9 mouse cellular contexts compared by ENCODE assay signal in genomic region chr1:184066460-184067287, GRCm38 (mm10). TPM values are rescaled to one million over a fixed set of nuclear protein-coding genes. Genes with fewer than 3 reads are reported as not detected.
DNase-seq lines count a peak whose midpoint lies in the region; ATAC-seq and TF ChIP-seq lines count a peak whose summit lies in the region.
"Had no signal": no experiment of that assay in that cellular context is flagged by ENCODE, and none has a peak within 500 bp of the region (broad histone marks: within the 10 kb centered on the region; RNA-seq: fewer than 3 reads in every experiment).

No protein-coding gene starts in this region.

- no peak for TF ChIP-seq CTCF in heart, postnatal 0 days (IDR thresholded peaks at IDR 0.05; ENCODE audit: low read depth)
- no peak for TF ChIP-seq CTCF in hindbrain, postnatal 0 days (IDR thresholded peaks at IDR 0.05; ENCODE audit: low read depth)

- H3K27ac ChIP-seq in heart, postnatal 0 days (ENCODE audit: low read depth) = 0 out of 2 replicates have a peak overlapping the region, but pooled peaks have one; percentile 43
- H3K27ac ChIP-seq in heart, embryonic 11.5 days (ENCODE audit: low read depth, low read length) = no peak overlapping the region
- H3K27ac ChIP-seq in embryonic facial prominence, embryonic 10.5 days (replicated peaks) = 0 out of 2 replicates have a peak overlapping the region, but pooled peaks have one; percentile 3
- H3K27ac ChIP-seq in hindbrain, postnatal 0 days = peak overlapping the region; percentile 26; the same call in 1 of the 2 replicates
- peak overlapping the region; percentile 57 for H3K27ac ChIP-seq in neural tube, embryonic 13.5 days (replicated peaks)

- TF ChIP-seq EP300 in heart, postnatal 0 days (IDR thresholded peaks at IDR 0.05; ENCODE audit: low read depth) = no peak

- WGBS in heart, postnatal 0 days = 78% methylated on average over 11 of the region's 11 CpGs
- WGBS in heart, embryonic 11.5 days (ENCODE audit: insufficient replicate concordance) = 73% methylated on average over 11 of the region's 11 CpGs
- WGBS in embryonic facial prominence, embryonic 10.5 days = 67% methylated on average over 11 of the region's 11 CpGs
- 49% methylated on average over 11 of the region's 11 CpGs for WGBS in hindbrain, postnatal 0 days
- WGBS in neural tube, embryonic 13.5 days = 54% methylated on average over 11 of the region's 11 CpGs

- peaks cover 23% of the 10 kb centered on the region for H3K36me3 ChIP-seq in heart, postnatal 0 days (replicated peaks; ENCODE audit: control insufficient read depth, insufficient read depth, low read length)
- peaks cover 14% of the 10 kb centered on the region for H3K36me3 ChIP-seq in heart, embryonic 11.5 days (ENCODE audit: control insufficient read depth, insufficient read depth, low read length)
- peaks cover 15% of the 10 kb centered on the region for H3K36me3 ChIP-seq in embryonic facial prominence, embryonic 10.5 days (replicated peaks)
- H3K36me3 ChIP-seq in hindbrain, postnatal 0 days (ENCODE audit: insufficient read depth, low read length) = no peaks in the 10 kb centered on the region; the same call in 1 of the 2 replicates
- H3K36me3 ChIP-seq in neural tube, embryonic 13.5 days = peaks cover 21% of the 10 kb centered on the region

- H3K4me3 ChIP-seq in heart, postnatal 0 days (ENCODE audit: low read depth, low read length) = no peak overlapping the region
- no peak overlapping the region for H3K4me3 ChIP-seq in heart, embryonic 11.5 days (ENCODE audit: low read depth, low read length)
- no peak overlapping the region for H3K4me3 ChIP-seq in embryonic facial prominence, embryonic 10.5 days
- H3K4me3 ChIP-seq in hindbrain, postnatal 0 days (ENCODE audit: low read length) = no peak overlapping the region
- no peak overlapping the region for H3K4me3 ChIP-seq in neural tube, embryonic 13.5 days

- ATAC-seq in heart, postnatal 0 days (ENCODE audit: insufficient read depth, low read depth) = no peak
- ATAC-seq in heart, embryonic 11.5 days (replicated peaks; ENCODE audit: insufficient number of reproducible peaks, low FRiP score, low TSS enrichment) = no peak
- ATAC-seq in hindbrain, postnatal 0 days = peak; percentile 50; the same call in 1 of the 2 replicates
- ATAC-seq in neural tube, embryonic 13.5 days (ENCODE audit: low read depth) = peak; percentile 77; the same call in 1 of the 2 replicates

- H3K27me3 ChIP-seq in heart, postnatal 0 days (ENCODE audit: control insufficient read depth, insufficient read depth, low read length) = no peaks in the 10 kb centered on the region
- H3K27me3 ChIP-seq in heart, embryonic 11.5 days (ENCODE audit: control insufficient read depth, insufficient read depth, low read length) = no peaks in the 10 kb centered on the region
- no peaks in the 10 kb centered on the region for H3K27me3 ChIP-seq in embryonic facial prominence, embryonic 10.5 days (replicated peaks; ENCODE audit: low read depth, poor library complexity, severe bottlenecking)
- no peaks in the 10 kb centered on the region for H3K27me3 ChIP-seq in hindbrain, postnatal 0 days (ENCODE audit: insufficient read depth, low read length)
- no peaks in the 10 kb centered on the region for H3K27me3 ChIP-seq in neural tube, embryonic 13.5 days

- H3K4me2 ChIP-seq in heart, postnatal 0 days (ENCODE audit: low read depth, low read length) = no peak overlapping the region
- no peak overlapping the region for H3K4me2 ChIP-seq in heart, embryonic 11.5 days
- no peak overlapping the region; the same call in 1 of the 2 replicates for H3K4me2 ChIP-seq in hindbrain, postnatal 0 days (ENCODE audit: low read depth, low read length)
- no peak overlapping the region for H3K4me2 ChIP-seq in neural tube, embryonic 13.5 days

- no peaks in the 10 kb centered on the region for H3K9me3 ChIP-seq in heart, postnatal 0 days (replicated peaks; ENCODE audit: control insufficient read depth, low read length)
- no peaks in the 10 kb centered on the region for H3K9me3 ChIP-seq in heart, embryonic 11.5 days (replicated peaks; ENCODE audit: control insufficient read depth, low read length)
- no peaks in the 10 kb centered on the region for H3K9me3 ChIP-seq in embryonic facial prominence, embryonic 10.5 days
- no peaks in the 10 kb centered on the region for H3K9me3 ChIP-seq in hindbrain, postnatal 0 days (ENCODE audit: low read length)
- no peaks in the 10 kb centered on the region for H3K9me3 ChIP-seq in neural tube, embryonic 13.5 days

- peaks cover 18% of the 10 kb centered on the region for H3K4me1 ChIP-seq in heart, postnatal 0 days (ENCODE audit: control insufficient read depth, insufficient read depth)
- H3K4me1 ChIP-seq in heart, embryonic 11.5 days (ENCODE audit: control insufficient read depth, insufficient read depth, low read length) = peaks cover 14% of the 10 kb centered on the region
- H3K4me1 ChIP-seq in embryonic facial prominence, embryonic 10.5 days = 0 out of 2 replicates have a peak, but pooled peaks cover 2% of the 10 kb centered on the region
- H3K4me1 ChIP-seq in hindbrain, postnatal 0 days (ENCODE audit: insufficient read depth, low read length) = peaks cover 8% of the 10 kb centered on the region; the same call in 1 of the 2 replicates
- H3K4me1 ChIP-seq in neural tube, embryonic 13.5 days (replicated peaks) = peaks cover 20% of the 10 kb centered on the region

- H3K9ac ChIP-seq in heart, postnatal 0 days (replicated peaks; ENCODE audit: low read depth, low read length) = no peak overlapping the region
- no peak overlapping the region for H3K9ac ChIP-seq in heart, embryonic 11.5 days (ENCODE audit: low read depth, low read length)
- no peak overlapping the region; the same call in 1 of the 2 replicates for H3K9ac ChIP-seq in hindbrain, postnatal 0 days (replicated peaks; ENCODE audit: low read length)
- H3K9ac ChIP-seq in neural tube, embryonic 13.5 days = no peak overlapping the region

- DNase-seq in heart, postnatal 0 days (ENCODE audit: low spot score) = peak; percentile 4
- peak; percentile 2 for DNase-seq in embryonic facial prominence, embryonic 10.5 days (ENCODE audit: low spot score)
- DNase-seq in hindbrain, postnatal 0 days (ENCODE audit: low spot score) = peak; percentile 20
- no peak for DNase-seq in embryo, embryonic 11 days
- DNase-seq in layer of hippocampus, postnatal 10 days (ENCODE audit: low spot score in 2 of 2) = no peak
- no peak for DNase-seq in kidney, adult 8-10 months
- DNase-seq: kidney, adult 9 months had no signal

RNA-seq across cellular contexts. Expression of gene 1700056E22Rik, which starts 32.6 kb away (rescaled TPM):
- total RNA-seq in heart, postnatal 0 days (2014; rRNA removed; ENCODE audit: low replicate concordance) = not detected in 2 replicates
- polyA plus RNA-seq in heart, postnatal 0 days (2015; fragmentation: Nextera tagmentation; extraction: Ambion mirVana) = 2.2 and 3.0 TPM in 2 replicates
- 1.8 and 2.5 TPM in 2 replicates for polyA plus RNA-seq in heart, embryonic 11.5 days (2014; fragmentation: Nextera tagmentation; extraction: Ambion mirVana)
- polyA plus RNA-seq in embryonic facial prominence, embryonic 10.5 days (2016; fragmentation: Nextera tagmentation; extraction: Ambion mirVana) = 0.58 and 1.1 TPM in 2 replicates
- total RNA-seq in hindbrain, postnatal 0 days (2014; rRNA removed) = 1.0 and 1.2 TPM in 2 replicates
- polyA plus RNA-seq in hindbrain, postnatal 0 days (2015; fragmentation: Nextera tagmentation; extraction: Ambion mirVana) = 1.3 and 1.7 TPM in 2 replicates
- 0.76 and 0.89 TPM in 2 replicates for polyA plus RNA-seq in neural tube, embryonic 13.5 days (2015; fragmentation: Nextera tagmentation; extraction: Ambion mirVana)
- total RNA-seq in layer of hippocampus, postnatal 10 days (2021) = under 1 TPM in 1 of 2 experiments, not detected in 1; 0.36 TPM

RNA-seq across cellular contexts. Expression of gene Dusp10, which starts 53.6 kb away (rescaled TPM):
- 13.4 and 31.1 TPM in 2 replicates for total RNA-seq in heart, postnatal 0 days (2014; rRNA removed; ENCODE audit: low replicate concordance)
- polyA plus RNA-seq in heart, postnatal 0 days (2015; fragmentation: Nextera tagmentation; extraction: Ambion mirVana) = 7.7 and 8.6 TPM in 2 replicates
- polyA plus RNA-seq in heart, embryonic 11.5 days (2014; fragmentation: Nextera tagmentation; extraction: Ambion mirVana) = 14.4 and 14.8 TPM in 2 replicates
- polyA plus RNA-seq in embryonic facial prominence, embryonic 10.5 days (2016; fragmentation: Nextera tagmentation; extraction: Ambion mirVana) = 3.0 and 3.1 TPM in 2 replicates
- total RNA-seq in hindbrain, postnatal 0 days (2014; rRNA removed) = 10.0 and 11.7 TPM in 2 replicates
- 6.3 and 6.5 TPM in 2 replicates for polyA plus RNA-seq in hindbrain, postnatal 0 days (2015; fragmentation: Nextera tagmentation; extraction: Ambion mirVana)
- 6.7 and 6.8 TPM in 2 replicates for polyA plus RNA-seq in neural tube, embryonic 13.5 days (2015; fragmentation: Nextera tagmentation; extraction: Ambion mirVana)
- 1 to 10 TPM; 2.9 to 3.2 TPM for total RNA-seq in layer of hippocampus, postnatal 10 days (2021)

Comparison
In these comparisons a context has a peak if more than half of its experiments do, and no peak if none do; other contexts are left out.
1. ATAC-seq: peak in hindbrain, postnatal 0 days (single experiment) and neural tube, embryonic 13.5 days (single experiment); none in heart, postnatal 0 days (single experiment) and heart, embryonic 11.5 days (single experiment).
2. DNase-seq: peak in heart, postnatal 0 days (single experiment), embryonic facial prominence, embryonic 10.5 days (single experiment) and hindbrain, postnatal 0 days (single experiment); none in embryo, embryonic 11 days (single experiment), layer of hippocampus, postnatal 10 days (0 of 2) and kidney, adult 8-10 months (0 of 2).